14 mouse cellular contexts compared by ENCODE assay signal in the genomic region with DNA sequence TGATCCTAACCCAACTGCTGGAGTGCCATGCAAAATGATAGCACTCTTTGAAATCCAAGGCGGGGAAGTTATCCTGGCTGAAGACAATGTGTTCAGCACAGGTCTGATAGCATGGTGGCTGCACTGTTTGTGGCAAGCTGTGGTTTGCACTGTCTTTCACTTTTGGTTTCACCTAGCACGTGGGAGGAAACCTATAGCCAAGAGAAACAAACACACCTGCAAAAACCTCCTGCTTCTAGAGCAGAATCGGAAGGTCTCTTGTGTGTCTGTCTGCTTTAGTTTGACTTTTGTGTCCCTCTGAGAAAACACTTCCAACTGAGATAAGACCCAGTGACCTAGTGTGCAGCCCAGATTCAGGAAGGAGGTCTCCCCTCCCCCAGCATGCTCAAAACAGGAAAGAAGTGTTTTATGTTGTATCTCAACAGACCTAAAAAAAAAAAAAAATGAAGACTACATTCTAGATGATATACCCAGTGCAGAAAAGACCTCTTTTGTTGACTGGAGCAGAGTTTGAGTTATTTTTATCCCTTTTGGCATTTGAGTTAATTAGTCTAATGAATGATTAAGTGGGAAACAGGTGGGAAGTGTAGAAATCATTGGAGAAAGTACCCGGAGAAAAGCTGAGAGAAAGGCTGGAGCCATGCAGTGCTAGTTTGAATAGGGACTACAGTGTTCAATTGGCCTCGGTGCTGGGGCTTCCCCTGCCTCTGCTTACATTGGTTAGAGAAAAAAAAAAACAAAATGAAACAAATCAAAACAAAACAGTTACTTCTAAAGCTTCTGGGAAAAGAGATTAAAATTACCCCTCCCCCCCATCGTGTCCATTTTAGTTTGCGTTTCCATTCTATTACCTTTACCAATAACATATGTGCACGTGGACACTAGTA.
DNase-seq lines count a peak whose midpoint lies in the region; ATAC-seq lines count a peak whose summit lies in the region.
"Had no signal": no experiment of that assay in that cellular context is flagged by ENCODE, and none has a peak within 500 bp of the region (broad histone marks: within the 10 kb centered on the region; RNA-seq: fewer than 3 reads in every experiment).

No protein-coding gene starts in this region.

- H3K36me3 ChIP-seq in heart, embryonic 15.5 days: no peaks in the 10 kb centered on the region
- no peaks in the 10 kb centered on the region for H3K36me3 ChIP-seq in hindbrain, embryonic 10.5 days
- H3K36me3 ChIP-seq: limb, embryonic 13.5 days had no signal

- no peaks in the 10 kb centered on the region for H3K9me3 ChIP-seq in heart, embryonic 15.5 days (replicated peaks)
- H3K9me3 ChIP-seq in hindbrain, embryonic 10.5 days: no peaks in the 10 kb centered on the region
- H3K9me3 ChIP-seq: limb, embryonic 13.5 days had no signal

- H3K27me3 ChIP-seq in heart, embryonic 15.5 days: no peaks in the 10 kb centered on the region
- no peaks in the 10 kb centered on the region for H3K27me3 ChIP-seq in hindbrain, embryonic 10.5 days (ENCODE audit: insufficient read depth, poor library complexity, severe bottlenecking)
- H3K27me3 ChIP-seq: limb, embryonic 13.5 days had no signal

- no peak overlapping the region for H3K27ac ChIP-seq in heart, embryonic 15.5 days
- H3K27ac ChIP-seq in hindbrain, embryonic 10.5 days: no peak overlapping the region
- H3K27ac ChIP-seq: limb, embryonic 13.5 days; macrophage had no signal

- no peak overlapping the region for H3K4me3 ChIP-seq in heart, embryonic 15.5 days
- no peak overlapping the region for H3K4me3 ChIP-seq in hindbrain, embryonic 10.5 days
- H3K4me3 ChIP-seq: limb, embryonic 13.5 days had no signal

- H3K9ac ChIP-seq in heart, embryonic 15.5 days: no peak overlapping the region
- H3K9ac ChIP-seq: limb, embryonic 13.5 days had no signal

- H3K4me2 ChIP-seq in heart, embryonic 15.5 days: no peak overlapping the region
- H3K4me2 ChIP-seq: limb, embryonic 13.5 days had no signal

- DNase-seq in heart, postnatal 4 days: no peak
- peak; percentile 50 for DNase-seq in thymus, postnatal 0 days (ENCODE audit: low spot score)
- DNase-seq in hindbrain, embryonic 10.5 days (ENCODE audit: low spot score): no peak
- DNase-seq in kidney, postnatal 25 days: no peak
- no peak for DNase-seq in left cerebral cortex, adult 8-10 months (ENCODE audit: low spot score in 2 of 2)
- DNase-seq: cerebellum, adult 9-11 months; heart, adult 18-20 months; kidney, adult 2 months; retina, postnatal 1 day had no signal

- 35% methylated on average over 8 of the region's 8 CpGs for WGBS in heart, embryonic 15.5 days
- 37% methylated on average over 8 of the region's 8 CpGs for WGBS in hindbrain, embryonic 10.5 days

- no peaks in the 10 kb centered on the region for H3K4me1 ChIP-seq in heart, embryonic 15.5 days (replicated peaks)
- H3K4me1 ChIP-seq in hindbrain, embryonic 10.5 days (replicated peaks): no peaks in the 10 kb centered on the region
- H3K4me1 ChIP-seq: limb, embryonic 13.5 days had no signal

- 0 out of 2 replicates have a peak, but pooled peaks have one; percentile 39 for ATAC-seq in heart, embryonic 15.5 days (replicated peaks; ENCODE audit: insufficient number of reproducible peaks, insufficient read depth, low FRiP score, low read depth)
- peak; percentile 94 for ATAC-seq in CD4-positive, CD25-positive, alpha-beta regulatory T cell, adult 4 months
- peak; percentile 72 for ATAC-seq in megakaryocyte, adult 5-6 weeks (ENCODE audit: poor library complexity, severe bottlenecking)

Comparison
In these comparisons a context has a peak if more than half of its experiments do, and no peak if none do; other contexts are left out.
1. ATAC-seq: peak in every context shown above with its lines; median percentile 94 in CD4-positive, CD25-positive, alpha-beta regulatory T cell, adult 4 months; 72 in megakaryocyte, adult 5-6 weeks; 39 in heart, embryonic 15.5 days.